Mouse (Mus musculus) heart, postnatal 0 days (tissue): ENCODE data around the gene Zfand3. TPM values are rescaled to one million over a fixed set of nuclear protein-coding genes. Genes with fewer than 3 reads are reported as not detected.
A peak's percentile ranks its signal among the peaks of the same experiment; 100 is the strongest.

ENCODE experiments used
- ATAC-seq: fragments of 200-750 bp; cut with Nextera tagmentation; 2 replicates; pipeline ENCODE4 v1.8.0; 2017; ENCODE audit warnings: low read depth, moderate number of reproducible peaks, moderate library complexity; ENCODE audit not compliant: insufficient read depth
- DNase-seq: peaks from one replicate; pipeline ENCODE4 v3.0.0-alpha.2; 2016; ENCODE audit warnings: low spot score
- H3K27ac ChIP-seq: fragments of 300-500 bp; sonication (generic); 2 replicates; pipeline ENCODE4 v1.5.1; 2014; ENCODE audit warnings: low read depth, mild to moderate bottlenecking
- H3K27me3 ChIP-seq: fragments of 300-500 bp; sonication (generic); 2 replicates; pipeline ENCODE4 v1.6.1; 2014; ENCODE audit warnings: low read length, mixed read lengths; ENCODE audit not compliant: control insufficient read depth, insufficient read depth
- H3K36me3 ChIP-seq: fragments of 300-500 bp; sonication (generic); replicated peaks from 2 replicates; pipeline ENCODE4 v1.6.1; 2014; ENCODE audit warnings: low read length, mixed read lengths; ENCODE audit not compliant: control insufficient read depth, insufficient read depth
- H3K4me1 ChIP-seq: fragments of 300-500 bp; sonication (generic); 2 replicates; pipeline ENCODE4 v1.6.1; 2014; ENCODE audit warnings: antibody characterized with exemption; ENCODE audit not compliant: control insufficient read depth, insufficient read depth
- H3K4me2 ChIP-seq: fragments of 300-500 bp; sonication (generic); 2 replicates; pipeline ENCODE4 v1.6.1; 2014; ENCODE audit warnings: low read depth, mild to moderate bottlenecking, low read length, moderate library complexity
- H3K4me3 ChIP-seq: fragments of 300-500 bp; sonication (generic); 2 replicates; pipeline ENCODE4 v1.5.1; 2014; ENCODE audit warnings: low read depth, low read length
- H3K9ac ChIP-seq: fragments of 300-500 bp; sonication (generic); replicated peaks from 2 replicates; pipeline ENCODE4 v1.6.1; 2014; ENCODE audit warnings: low read depth, low read length, mixed read lengths
- H3K9me3 ChIP-seq: fragments of 300-500 bp; sonication (generic); replicated peaks from 2 replicates; pipeline ENCODE4 v1.6.1; 2016; ENCODE audit warnings: low read length; ENCODE audit not compliant: control insufficient read depth
- CTCF ChIP-seq: IDR thresholded peaks from 2 replicates; pipeline ENCODE4 v1.5.1; 2016; ENCODE audit warnings: antibody characterized with exemption, control low read depth, low read depth
- EP300 ChIP-seq: IDR thresholded peaks from 2 replicates; pipeline ENCODE4 v1.6.1; 2016; ENCODE audit warnings: antibody characterized with exemption, low read depth
- WGBS: fragments of 180-500 bp; shearing (Covaris S2); extraction: QIAGEN DNeasy Blood & Tissue Kit; methylation state at CpG from one replicate; pipeline ENCODE4 v1.1.7; 2014; 5-methylcytosine and 5-hydroxymethylcytosine counted together
- polyA plus RNA-seq: library from polyadenylated mRNA; unstranded; fragments of >200 nt; fragmentation: Nextera tagmentation; extraction: Ambion mirVana; gene quantifications from 2 replicates; pipeline ENCODE4 v1.2.1, GENCODE M21; 2015
- total RNA-seq: library from RNA; depleted of rRNA; stranded (reverse); fragments of >200 nt; gene quantifications from 2 replicates; pipeline ENCODE4 v1.2.3, GENCODE M21; 2014; ENCODE audit warnings: low replicate concordance

Gene Zfand3
- total and polyA plus RNA-seq, 2 experiments from 2014 or later = 49.0 to 131 TPM

DNA sequence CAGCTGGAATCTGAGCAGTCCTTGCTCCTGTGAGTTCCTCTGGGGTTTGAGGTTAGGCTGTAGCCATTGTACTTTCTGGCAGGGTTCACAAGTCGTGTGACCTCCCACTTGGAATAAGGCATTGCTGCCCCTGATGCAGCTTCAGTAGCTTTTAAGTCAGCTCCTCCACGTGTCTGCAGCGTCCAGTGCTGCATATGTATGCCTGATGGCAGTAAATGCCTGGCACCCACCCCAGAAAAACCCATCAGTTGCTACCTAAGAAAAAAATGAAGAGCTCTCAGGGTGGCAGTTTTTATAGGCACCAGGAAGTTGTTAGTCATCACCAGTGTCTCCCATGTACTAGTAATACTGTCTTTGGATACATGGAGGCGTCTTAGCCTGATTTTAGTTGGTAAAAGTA is 79.5 kb downstream of the Zfand3 start:
- 33% methylated on average over 4 of the region's 4 CpGs for WGBS
- H3K27me3 ChIP-seq = no peaks in the 10 kb centered on the region
- peaks cover 4% of the 10 kb centered on the region; the same call in 1 of the 2 replicates for H3K4me1 ChIP-seq
- H3K4me3 ChIP-seq = no peak overlapping the region
- H3K36me3 ChIP-seq = no peaks in the 10 kb centered on the region; the same call in 1 of the 2 replicates
- no peak overlapping the region for H3K9ac ChIP-seq
- H3K9me3 ChIP-seq = no peaks in the 10 kb centered on the region
- ATAC-seq (no peak), DNase-seq (no peak)
- no peak for TF ChIP-seq EP300
- TF ChIP-seq CTCF = no peak
- no peak overlapping the region for H3K4me2 ChIP-seq
- peak overlapping the region; percentile 47 for H3K27ac ChIP-seq

DNA sequence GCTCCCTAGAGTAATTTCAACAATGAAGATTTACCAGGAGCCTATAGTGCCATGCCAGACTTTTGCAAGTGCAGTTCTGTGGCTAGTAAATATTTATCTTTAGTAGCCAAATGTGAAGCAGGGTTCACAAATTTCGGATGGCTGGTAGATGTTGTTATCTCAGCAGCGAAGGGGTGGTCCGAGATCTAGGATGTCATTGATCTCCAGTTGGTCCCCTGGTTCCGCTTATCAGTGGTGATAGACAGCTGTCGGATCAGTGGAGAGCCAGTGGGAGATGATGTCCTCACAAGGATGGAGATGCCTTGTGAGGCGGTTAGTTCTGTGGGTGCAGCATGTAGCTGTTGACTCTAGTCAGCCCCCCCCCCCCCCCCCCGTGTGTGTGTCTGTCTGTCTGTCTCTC is 82.2 kb downstream of the Zfand3 start:
- DNase-seq = no peak

DNA sequence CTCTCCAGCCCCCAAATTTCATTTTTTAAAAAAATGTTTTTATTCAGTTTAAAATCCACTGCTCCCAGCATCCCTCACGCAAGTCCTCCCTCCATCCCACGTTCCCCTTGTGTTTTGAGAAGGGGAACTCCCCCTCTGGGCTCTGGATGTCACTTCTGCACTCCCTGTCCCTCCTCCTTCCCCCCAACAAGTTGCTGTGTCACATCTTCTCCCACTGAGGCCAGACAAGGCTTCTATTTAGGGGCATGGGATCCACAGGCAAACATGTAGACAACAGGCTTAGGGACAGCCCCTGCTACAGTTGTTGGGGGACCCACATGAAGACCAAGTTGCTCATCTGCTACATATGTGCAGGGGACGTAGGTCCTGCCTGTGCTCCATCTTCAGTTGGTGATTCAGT is 83.9 kb downstream of the Zfand3 start:
- Histone ChIP-seq H3K9me3 (no peaks in the 10 kb centered on the region), H3K9ac (no peak overlapping the region), H3K27ac (no peak overlapping the region), H3K27me3 (no peaks in the 10 kb centered on the region), H3K4me3 (no peak overlapping the region), H3K36me3 (no peaks in the 10 kb centered on the region), H3K4me2 (no peak overlapping the region), H3K4me1 (peaks cover 21% of the 10 kb centered on the region)
- TF ChIP-seq EP300 (no peak), CTCF (no peak)
- ATAC-seq (no peak), DNase-seq (no peak)
- WGBS = 96% methylated on average over 3 of the region's 3 CpGs

More for the DNA sequence above, 82.2 kb downstream of the Zfand3 start:
- Histone ChIP-seq H3K4me1 (peaks cover 16% of the 10 kb centered on the region), H3K9ac (no peak overlapping the region), H3K9me3 (no peaks in the 10 kb centered on the region), H3K27me3 (no peaks in the 10 kb centered on the region), H3K36me3 (no peaks in the 10 kb centered on the region; the same call in 1 of the 2 replicates), H3K4me2 (no peak overlapping the region), H3K27ac (no peak overlapping the region), H3K4me3 (no peak overlapping the region)
- no peak for ATAC-seq
- WGBS = 67% methylated on average over 6 of the region's 7 CpGs
- TF ChIP-seq CTCF = no peak
- no peak for TF ChIP-seq EP300

DNA sequence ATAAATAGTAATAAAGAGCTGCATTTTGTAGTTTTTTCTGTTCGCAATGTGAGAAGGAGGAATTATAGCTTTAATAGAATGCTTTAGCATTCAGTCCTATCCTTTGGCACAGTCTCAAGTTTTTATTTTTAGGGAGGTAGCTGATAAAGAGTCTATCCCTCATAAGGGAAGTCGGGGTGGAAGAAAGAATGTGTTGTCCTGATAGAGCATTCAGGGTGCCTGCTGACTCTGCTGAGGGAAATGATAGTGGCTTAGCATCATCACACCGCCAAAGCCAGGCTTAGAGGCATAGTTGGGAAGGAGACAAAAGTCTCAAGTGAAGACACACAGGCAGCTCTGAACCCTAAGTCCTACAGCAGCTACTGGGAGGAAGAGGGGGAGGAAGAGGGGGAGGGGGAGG is 85.9 kb downstream of the Zfand3 start:
- ATAC-seq (peak; percentile 71), DNase-seq (peak; percentile 57)
- Histone ChIP-seq H3K4me1 (peaks cover 18% of the 10 kb centered on the region), H3K27me3 (no peaks in the 10 kb centered on the region), H3K27ac (peak overlapping the region; percentile 83), H3K4me2 (peak overlapping the region; percentile 34), H3K36me3 (peaks cover 5% of the 10 kb centered on the region; the same call in 1 of the 2 replicates), H3K4me3 (no peak overlapping the region), H3K9ac (no peak overlapping the region), H3K9me3 (no peaks in the 10 kb centered on the region)
- TF ChIP-seq CTCF (no peak), EP300 (no peak)
- WGBS = 19% methylated on average over 3 of the region's 3 CpGs

DNA sequence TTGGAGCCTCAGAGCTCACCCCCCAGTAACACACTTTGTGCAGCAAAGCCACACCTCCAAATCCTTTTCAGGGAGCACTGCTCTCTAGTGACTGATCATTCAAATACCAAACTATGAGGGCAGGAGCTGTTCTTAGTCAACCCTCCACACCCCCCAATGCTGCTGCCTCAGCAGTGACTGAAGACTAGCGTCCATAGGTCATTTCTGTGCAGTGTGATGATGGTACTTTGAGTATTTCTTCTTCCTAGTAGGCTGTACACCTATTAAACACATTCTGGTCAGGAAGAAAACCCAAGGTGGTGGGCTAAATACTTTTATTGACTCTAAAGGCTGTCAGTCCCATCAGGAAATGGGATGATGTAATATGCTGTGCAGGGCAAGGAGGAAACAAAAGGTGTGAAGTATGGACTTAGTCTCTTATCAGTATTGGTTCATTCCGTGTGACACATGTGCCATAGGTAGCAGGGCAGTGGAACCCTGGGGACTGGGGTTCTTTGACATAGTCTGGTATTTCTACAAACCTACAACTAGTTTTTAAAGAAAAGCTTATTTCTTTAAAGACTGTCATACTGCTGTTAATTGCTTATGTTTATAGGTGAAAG is 88.7 kb downstream of the Zfand3 start:
- no peak overlapping the region for H3K4me3 ChIP-seq
- DNase-seq (no peak), ATAC-seq (no peak)
- no peak overlapping the region for H3K27ac ChIP-seq
- peaks cover 24% of the 10 kb centered on the region for H3K4me1 ChIP-seq
- H3K27me3 ChIP-seq = no peaks in the 10 kb centered on the region
- no peak overlapping the region for H3K4me2 ChIP-seq
- H3K36me3 ChIP-seq = peaks cover 10% of the 10 kb centered on the region; the same call in 1 of the 2 replicates
- H3K9ac ChIP-seq = no peak overlapping the region
- TF ChIP-seq EP300 (no peak), CTCF (no peak)
- 49% methylated on average over 2 of the region's 2 CpGs for WGBS
- no peaks in the 10 kb centered on the region for H3K9me3 ChIP-seq

DNA sequence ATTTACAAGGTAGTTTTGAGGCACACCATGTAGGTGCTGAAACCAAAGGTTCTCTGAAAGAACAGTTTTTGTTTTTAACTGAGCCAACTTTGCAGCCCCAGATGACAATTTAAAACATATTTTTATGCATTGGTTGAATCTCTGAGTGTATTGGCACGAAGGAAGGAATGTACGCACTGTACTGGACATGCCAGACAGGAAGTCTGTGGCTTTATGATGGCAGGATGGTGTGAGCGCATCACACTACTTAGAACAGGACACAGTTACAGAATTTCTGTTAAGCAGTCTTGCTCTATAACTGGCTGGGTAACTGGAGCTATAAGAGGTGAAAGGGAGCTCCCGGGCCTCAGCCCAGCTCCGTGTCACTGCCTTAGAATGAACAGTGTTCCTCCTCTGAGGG is 92.6 kb downstream of the Zfand3 start:
- H3K4me1 ChIP-seq = peaks cover 31% of the 10 kb centered on the region
- H3K27me3 ChIP-seq = no peaks in the 10 kb centered on the region
- H3K4me3 ChIP-seq = no peak overlapping the region
- H3K27ac ChIP-seq = 0 out of 2 replicates have a peak overlapping the region, but pooled peaks have one; percentile 38
- no peaks in the 10 kb centered on the region for H3K9me3 ChIP-seq
- H3K4me2 ChIP-seq = no peak overlapping the region
- WGBS = 72% methylated on average over 5 of the region's 5 CpGs
- TF ChIP-seq CTCF (no peak), EP300 (no peak)
- peaks cover 10% of the 10 kb centered on the region; the same call in 1 of the 2 replicates for H3K36me3 ChIP-seq
- ATAC-seq (no peak), DNase-seq (no peak)
- H3K9ac ChIP-seq = no peak overlapping the region
